Mouse (Mus musculus): ENCODE results near the gene Asb15. TPM values are rescaled to one million over a fixed set of nuclear protein-coding genes. Genes with fewer than 3 reads are reported as not detected.

Gene Asb15
- total and polyA plus RNA-seq, 3 experiments = not detected

- H3K4me3 ChIP-seq (ENCODE audit: control insufficient read depth in 1 of 2, insufficient read depth in 1 of 2, low read depth in 2 of 2, low read length in 2 of 2) = no peak overlapping the region
- TF ChIP-seq TAL1 (IDR thresholded peaks at IDR 0.05; ENCODE audit: low read length) (no peak), RCOR1 (IDR thresholded peaks at IDR 0.05; ENCODE audit: low read depth, low read length) (no peak), EP300 (IDR thresholded peaks at IDR 0.05; ENCODE audit: low read depth in 1 of 2, low read length in 2 of 2) (no peak), TCF12 (IDR thresholded peaks at IDR 0.05; ENCODE audit: low read depth, low read length) (no peak), KAT2A (conservative IDR thresholded peaks at IDR 0.05; ENCODE audit: low read depth, low read length) (no peak), E2F4 (IDR thresholded peaks at IDR 0.05; ENCODE audit: borderline replicate concordance, low read depth, low read length) (no peak), MAX (IDR thresholded peaks at IDR 0.05; ENCODE audit: low read length) (no peak), UBTF (IDR thresholded peaks at IDR 0.05; ENCODE audit: borderline replicate concordance, insufficient read depth, low read depth, low read length) (no peak)
- H3K36me3 ChIP-seq (ENCODE audit: control insufficient read depth in 1 of 2, insufficient read depth in 2 of 2, low read length in 2 of 2) = no peaks in the 10 kb centered on the region
- no peak overlapping the region for H3K27ac ChIP-seq (ENCODE audit: control insufficient read depth, low read depth, low read length)
- H3K9me3 ChIP-seq (replicated peaks; ENCODE audit: insufficient read depth, low read length) = no peaks in the 10 kb centered on the region
- H3K4me1 ChIP-seq (ENCODE audit: control insufficient read depth in 1 of 2, insufficient read depth in 2 of 2, low read length in 2 of 2) = no peaks in the 10 kb centered on the region; a peak in 1 of 4 replicates
- no peaks in the 10 kb centered on the region for H3K79me2 ChIP-seq (ENCODE audit: control insufficient read depth, insufficient read depth, low read length, poor library complexity)
- no peaks in the 10 kb centered on the region for H3K27me3 ChIP-seq (ENCODE audit: control insufficient read depth in 1 of 2, insufficient read depth in 2 of 2, low read length in 2 of 2)
- no peak for DNase-seq (ENCODE audit: low read depth, low spot score)
- H3K9ac ChIP-seq (ENCODE audit: control insufficient read depth, low read depth, low read length, poor library complexity, severe bottlenecking) = no peak overlapping the region
Observed at GRCm38 (mm10) chr6:24601668-24602067, 73.7 kb downstream of the Asb15 start.

- H3K27me3 ChIP-seq (ENCODE audit: control insufficient read depth in 1 of 2, insufficient read depth in 2 of 2, low read length in 2 of 2) = no peaks in the 10 kb centered on the region
- H3K27ac ChIP-seq (ENCODE audit: control insufficient read depth, low read depth, low read length) = no peak overlapping the region
- no peaks in the 10 kb centered on the region for H3K36me3 ChIP-seq (ENCODE audit: control insufficient read depth in 1 of 2, insufficient read depth in 2 of 2, low read length in 2 of 2)
- no peak overlapping the region for H3K9ac ChIP-seq (ENCODE audit: control insufficient read depth, low read depth, low read length, poor library complexity, severe bottlenecking)
- H3K4me3 ChIP-seq (ENCODE audit: control insufficient read depth in 1 of 2, insufficient read depth in 1 of 2, low read depth in 2 of 2, low read length in 2 of 2) = no peak overlapping the region
- no peak for DNase-seq (ENCODE audit: low read depth, low spot score)
- no peaks in the 10 kb centered on the region for H3K9me3 ChIP-seq (replicated peaks; ENCODE audit: insufficient read depth, low read length)
- H3K79me2 ChIP-seq (ENCODE audit: control insufficient read depth, insufficient read depth, low read length, poor library complexity) = no peaks in the 10 kb centered on the region
- H3K4me1 ChIP-seq (ENCODE audit: control insufficient read depth in 1 of 2, insufficient read depth in 2 of 2, low read length in 2 of 2) = no peaks in the 10 kb centered on the region; a peak in 1 of 4 replicates
- no peak for TF ChIP-seq POLR2AphosphoS2 (IDR thresholded peaks at IDR 0.05; ENCODE audit: low read length)
- no peak for TF ChIP-seq JUND (IDR thresholded peaks at IDR 0.05; ENCODE audit: low read depth, low read length)
- no peak for TF ChIP-seq MEF2A (IDR thresholded peaks at IDR 0.05; ENCODE audit: extremely low read depth, insufficient replicate concordance, low read depth, low read length, poor library complexity, severe bottlenecking)
- no peak for TF ChIP-seq MAFK (IDR thresholded peaks at IDR 0.05; ENCODE audit: borderline replicate concordance, low read depth, low read length)
- no peak for TF ChIP-seq CHD2 (IDR thresholded peaks at IDR 0.05; ENCODE audit: low read length)
- TF ChIP-seq ELF1 (IDR thresholded peaks at IDR 0.05; ENCODE audit: low read depth, low read length) = no peak
- TF ChIP-seq ZC3H11A (IDR thresholded peaks at IDR 0.05; ENCODE audit: low read depth, low read length) = no peak
- TF ChIP-seq GABPA (IDR thresholded peaks at IDR 0.05; ENCODE audit: low read depth, low read length) = no peak
- TF ChIP-seq HCFC1 (IDR thresholded peaks at IDR 0.05; ENCODE audit: low read depth, low read length) = no peak
- no peak for TF ChIP-seq ZMIZ1 (IDR thresholded peaks at IDR 0.05; ENCODE audit: low read depth, low read length)
- TF ChIP-seq TBP (IDR thresholded peaks at IDR 0.05; ENCODE audit: low read depth, low read length) = no peak
- TF ChIP-seq MXI1 (IDR thresholded peaks at IDR 0.05; ENCODE audit: low read depth, low read length) = no peak
- TF ChIP-seq BHLHE40 (IDR thresholded peaks at IDR 0.05; ENCODE audit: borderline replicate concordance, low read depth, low read length) = no peak
Observed at GRCm38 (mm10) chr6:24602351-24602750, 74.4 kb downstream of the Asb15 start.
